Mouse (Mus musculus): Measurements from ENCODE around the gene Tie1. TPM values are rescaled to one million over a fixed set of nuclear protein-coding genes. Genes with fewer than 3 reads are reported as not detected.
"Not testable (repeated sequence)": the region's sequence is repeated elsewhere in the genome, so short reads cannot be mapped to it uniquely, and the experiment has no call there.

The Tie1 gene
- polyA plus RNA-seq, 1 experiment from 2014 or later = 14.5 TPM

- 88% methylated on average over 1 of the region's 1 CpGs for whole genome bisulfite sequencing
- not testable (repeated sequence) for H3K4me1 ChIP-seq (replicated peaks; ENCODE audit: control insufficient read depth, insufficient read depth, low read length); H3K36me3 ChIP-seq (ENCODE audit: control insufficient read depth, insufficient read depth, low read length); H3K4me2 ChIP-seq (ENCODE audit: low read depth, low read length, severe bottlenecking); H3K9ac ChIP-seq (ENCODE audit: low read length); H3K27ac ChIP-seq (ENCODE audit: low read depth, low read length); H3K4me3 ChIP-seq (ENCODE audit: low read depth, low read length); DNase-seq (ENCODE audit: low spot score); H3K27me3 ChIP-seq (ENCODE audit: control insufficient read depth, insufficient read depth, low read length); H3K9me3 ChIP-seq (ENCODE audit: control insufficient read depth, low read length); ATAC-seq (replicated peaks; ENCODE audit: low FRiP score)
These were observed 17.3 kb upstream of the Tie1 start for GRCm38 (mm10) chr4:118507171-118507570.

GRCm38 (mm10) chr4:118505551-118505950, 15.7 kb upstream of the Tie1 start:
- DNase-seq (ENCODE audit: low spot score) = no peak
- H3K27me3 ChIP-seq (ENCODE audit: control insufficient read depth, insufficient read depth, low read length) = no peaks in the 10 kb centered on the region
- no peak overlapping the region for H3K9ac ChIP-seq (ENCODE audit: low read length)
- no peaks in the 10 kb centered on the region for H3K36me3 ChIP-seq (ENCODE audit: control insufficient read depth, insufficient read depth, low read length)
- no peak overlapping the region for H3K4me3 ChIP-seq (ENCODE audit: low read depth, low read length)
- no peak for ATAC-seq (replicated peaks; ENCODE audit: low FRiP score)
- H3K27ac ChIP-seq (ENCODE audit: low read depth, low read length) = no peak overlapping the region
- WGBS = 79% methylated on average over 3 of the region's 3 CpGs
- no peaks in the 10 kb centered on the region for H3K9me3 ChIP-seq (ENCODE audit: control insufficient read depth, low read length)
- no peak overlapping the region for H3K4me2 ChIP-seq (ENCODE audit: low read depth, low read length, severe bottlenecking)
- H3K4me1 ChIP-seq (replicated peaks; ENCODE audit: control insufficient read depth, insufficient read depth, low read length) = peaks cover 4% of the 10 kb centered on the region; the same call in 1 of the 2 replicates

GRCm38 (mm10) chr4:118500792-118501191, 10.9 kb upstream of the Tie1 start:
- H3K9me3 ChIP-seq (ENCODE audit: control insufficient read depth, low read length) = no peaks in the 10 kb centered on the region
- no peak overlapping the region for H3K4me3 ChIP-seq (ENCODE audit: low read depth, low read length)
- 76% methylated on average over 9 of the region's 9 CpGs for WGBS
- no peak overlapping the region for H3K9ac ChIP-seq (ENCODE audit: low read length)
- H3K27ac ChIP-seq (ENCODE audit: low read depth, low read length) = no peak overlapping the region
- no peaks in the 10 kb centered on the region for H3K27me3 ChIP-seq (ENCODE audit: control insufficient read depth, insufficient read depth, low read length)
- H3K4me2 ChIP-seq (ENCODE audit: low read depth, low read length, severe bottlenecking) = no peak overlapping the region
- H3K4me1 ChIP-seq (replicated peaks; ENCODE audit: control insufficient read depth, insufficient read depth, low read length) = no peaks in the 10 kb centered on the region
- no peak for DNase-seq (ENCODE audit: low spot score)
- ATAC-seq (replicated peaks; ENCODE audit: low FRiP score) = no peak
- no peaks in the 10 kb centered on the region for H3K36me3 ChIP-seq (ENCODE audit: control insufficient read depth, insufficient read depth, low read length)

GRCm38 (mm10) chr4:118500171-118500724, 10.4 kb upstream of the Tie1 start:
- H3K27ac ChIP-seq (ENCODE audit: low read depth, low read length) = no peak overlapping the region

GRCm38 (mm10) chr4:118490461-118490860, 600 bp upstream of the Tie1 start:
- no peak overlapping the region for H3K4me3 ChIP-seq (ENCODE audit: low read depth, low read length)
- 96% methylated on average over 10 of the region's 10 CpGs for WGBS
- no peaks in the 10 kb centered on the region for H3K4me1 ChIP-seq (replicated peaks; ENCODE audit: control insufficient read depth, insufficient read depth, low read length)
- DNase-seq (ENCODE audit: low spot score) (no peak), ATAC-seq (replicated peaks; ENCODE audit: low FRiP score) (no peak)
- no peak overlapping the region for H3K9ac ChIP-seq (ENCODE audit: low read length)
- H3K9me3 ChIP-seq (ENCODE audit: control insufficient read depth, low read length) = no peaks in the 10 kb centered on the region
- H3K4me2 ChIP-seq (ENCODE audit: low read depth, low read length, severe bottlenecking) = no peak overlapping the region
- no peak overlapping the region for H3K27ac ChIP-seq (ENCODE audit: low read depth, low read length)
- H3K36me3 ChIP-seq (ENCODE audit: control insufficient read depth, insufficient read depth, low read length) = no peaks in the 10 kb centered on the region
- H3K27me3 ChIP-seq (ENCODE audit: control insufficient read depth, insufficient read depth, low read length) = no peaks in the 10 kb centered on the region

More at GRCm38 (mm10) chr4:118500171-118500724, 10.4 kb upstream of the Tie1 start:
- no peak for DNase-seq (ENCODE audit: low spot score)
- no peak overlapping the region for H3K4me3 ChIP-seq (ENCODE audit: low read depth, low read length)
- 61% methylated on average over 6 of the region's 6 CpGs for whole genome bisulfite sequencing
- H3K4me2 ChIP-seq (ENCODE audit: low read depth, low read length, severe bottlenecking) = no peak overlapping the region
- H3K36me3 ChIP-seq (ENCODE audit: control insufficient read depth, insufficient read depth, low read length) = no peaks in the 10 kb centered on the region
- H3K9me3 ChIP-seq (ENCODE audit: control insufficient read depth, low read length) = no peaks in the 10 kb centered on the region
- no peaks in the 10 kb centered on the region for H3K27me3 ChIP-seq (ENCODE audit: control insufficient read depth, insufficient read depth, low read length)
- no peaks in the 10 kb centered on the region for H3K4me1 ChIP-seq (replicated peaks; ENCODE audit: control insufficient read depth, insufficient read depth, low read length)
- no peak overlapping the region for H3K9ac ChIP-seq (ENCODE audit: low read length)
- ATAC-seq (replicated peaks; ENCODE audit: low FRiP score) = no peak

GRCm38 (mm10) chr4:118476773-118477530, 12.9 kb downstream of the Tie1 start:
- no peak for DNase-seq (ENCODE audit: low spot score)
- Histone ChIP-seq H3K4me1 (replicated peaks; ENCODE audit: control insufficient read depth, insufficient read depth, low read length) (no peaks in the 10 kb centered on the region), H3K36me3 (ENCODE audit: control insufficient read depth, insufficient read depth, low read length) (no peaks in the 10 kb centered on the region), H3K27me3 (ENCODE audit: control insufficient read depth, insufficient read depth, low read length) (no peaks in the 10 kb centered on the region), H3K27ac (ENCODE audit: low read depth, low read length) (no peak overlapping the region), H3K9me3 (ENCODE audit: control insufficient read depth, low read length) (no peaks in the 10 kb centered on the region), H3K9ac (ENCODE audit: low read length) (no peak overlapping the region), H3K4me2 (ENCODE audit: low read depth, low read length, severe bottlenecking) (no peak overlapping the region), H3K4me3 (ENCODE audit: low read depth, low read length) (no peak overlapping the region)
- WGBS = 43% methylated on average over 15 of the region's 15 CpGs
- ATAC-seq (replicated peaks; ENCODE audit: low FRiP score) = no peak

- no peak overlapping the region for H3K4me2 ChIP-seq (ENCODE audit: low read depth, low read length, severe bottlenecking)
- WGBS = 90% methylated on average over 11 of the region's 11 CpGs
- no peaks in the 10 kb centered on the region for H3K36me3 ChIP-seq (ENCODE audit: control insufficient read depth, insufficient read depth, low read length)
- H3K27me3 ChIP-seq (ENCODE audit: control insufficient read depth, insufficient read depth, low read length) = no peaks in the 10 kb centered on the region
- no peaks in the 10 kb centered on the region for H3K4me1 ChIP-seq (replicated peaks; ENCODE audit: control insufficient read depth, insufficient read depth, low read length)
- H3K9me3 ChIP-seq (ENCODE audit: control insufficient read depth, low read length) = no peaks in the 10 kb centered on the region
- H3K4me3 ChIP-seq (ENCODE audit: low read depth, low read length) = no peak overlapping the region
- no peak overlapping the region for H3K27ac ChIP-seq (ENCODE audit: low read depth, low read length)
- no peak for ATAC-seq (replicated peaks; ENCODE audit: low FRiP score)
- no peak for DNase-seq (ENCODE audit: low spot score)
- no peak overlapping the region for H3K9ac ChIP-seq (ENCODE audit: low read length)
These were observed 17.2 kb downstream of the Tie1 start for GRCm38 (mm10) chr4:118472687-118473086.

GRCm38 (mm10) chr4:118471281-118471680, 18.6 kb downstream of the Tie1 start:
- H3K27me3 ChIP-seq (ENCODE audit: control insufficient read depth, insufficient read depth, low read length) = no peaks in the 10 kb centered on the region
- ATAC-seq (replicated peaks; ENCODE audit: low FRiP score) = no peak
- H3K4me2 ChIP-seq (ENCODE audit: low read depth, low read length, severe bottlenecking) = no peak overlapping the region
- DNase-seq (ENCODE audit: low spot score) = no peak
- no peaks in the 10 kb centered on the region for H3K36me3 ChIP-seq (ENCODE audit: control insufficient read depth, insufficient read depth, low read length)
- no peak overlapping the region for H3K9ac ChIP-seq (ENCODE audit: low read length)
- H3K4me1 ChIP-seq (replicated peaks; ENCODE audit: control insufficient read depth, insufficient read depth, low read length) = no peaks in the 10 kb centered on the region
- no peak overlapping the region for H3K4me3 ChIP-seq (ENCODE audit: low read depth, low read length)
- 80% methylated on average over 6 of the region's 6 CpGs for WGBS
- H3K9me3 ChIP-seq (ENCODE audit: control insufficient read depth, low read length) = no peaks in the 10 kb centered on the region
- no peak overlapping the region for H3K27ac ChIP-seq (ENCODE audit: low read depth, low read length)

GRCm38 (mm10) chr4:118465697-118466163, 24.1 kb downstream of the Tie1 start:
- H3K36me3 ChIP-seq (ENCODE audit: control insufficient read depth, insufficient read depth, low read length) = no peaks in the 10 kb centered on the region
- WGBS = 63% methylated on average over 11 of the region's 11 CpGs
- no peaks in the 10 kb centered on the region for H3K4me1 ChIP-seq (replicated peaks; ENCODE audit: control insufficient read depth, insufficient read depth, low read length)
- no peak overlapping the region for H3K27ac ChIP-seq (ENCODE audit: low read depth, low read length)
- H3K9ac ChIP-seq (ENCODE audit: low read length) = no peak overlapping the region
- no peaks in the 10 kb centered on the region for H3K9me3 ChIP-seq (ENCODE audit: control insufficient read depth, low read length)
- no peak overlapping the region for H3K4me2 ChIP-seq (ENCODE audit: low read depth, low read length, severe bottlenecking)
- DNase-seq (ENCODE audit: low spot score) (no peak), ATAC-seq (replicated peaks; ENCODE audit: low FRiP score) (no peak)
- H3K27me3 ChIP-seq (ENCODE audit: control insufficient read depth, insufficient read depth, low read length) = no peaks in the 10 kb centered on the region
- H3K4me3 ChIP-seq (ENCODE audit: low read depth, low read length) = no peak overlapping the region
